Mouse (Mus musculus) E14TG2a.4 (cell line): ENCODE data around the gene Sergef.

Experiments
- CTCF ChIP-seq: conservative IDR thresholded peaks from 2 replicates; pipeline ENCODE4 v1.5.1; 2014; ENCODE audit warnings: low read length
- POU5F1 ChIP-seq: IDR thresholded peaks from 2 replicates; pipeline ENCODE4 v1.6.1; 2014; ENCODE audit warnings: low read length, borderline replicate concordance

DNA sequence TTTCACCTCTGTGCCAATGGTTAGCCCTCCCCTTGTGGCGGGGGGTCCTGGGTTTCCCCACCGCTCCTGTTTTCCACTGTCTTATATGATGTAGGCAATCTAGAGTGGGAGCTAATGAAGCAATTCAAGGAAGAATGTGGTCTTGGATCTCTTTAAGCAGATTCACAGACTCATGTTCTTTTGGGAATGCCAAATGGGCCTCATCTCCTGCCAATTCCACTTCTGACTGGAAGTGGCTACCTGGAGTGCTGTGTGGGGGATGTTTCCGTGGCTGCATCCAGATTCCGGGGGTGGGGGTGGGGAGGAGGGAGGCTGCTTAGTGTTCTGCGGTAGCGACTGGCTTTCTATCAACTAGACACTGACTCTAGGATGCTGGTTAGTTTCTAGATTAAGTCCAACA is 159.8 kb downstream of the Sergef start:
- TF ChIP-seq CTCF (no peak), POU5F1 (no peak)
